Mouse (Mus musculus) C2C12 (cell line): Measurements from ENCODE around the gene Atp13a1. TPM values are rescaled to one million over a fixed set of nuclear protein-coding genes. Genes with fewer than 3 reads are reported as not detected.

Experiments
- H3K27me3 ChIP-seq: one replicate; pipeline ENCODE4 v1.6.1; 2011; ENCODE audit not compliant: control insufficient read depth, insufficient read depth, insufficient read length
- H3K36me3 ChIP-seq: one replicate; pipeline ENCODE4 v1.6.1; 2011; ENCODE audit not compliant: control insufficient read depth, insufficient read depth
- H3K4me3 ChIP-seq: one replicate; pipeline ENCODE4 v1.5.1; 2011; ENCODE audit warnings: mild to moderate bottlenecking, control low read depth; ENCODE audit not compliant: poor library complexity, insufficient read depth, severe bottlenecking
- H3K79me2 ChIP-seq: one replicate; pipeline ENCODE4 v1.6.1; 2011; ENCODE audit not compliant: control insufficient read depth, insufficient read depth
- H3K79me3 ChIP-seq: one replicate; pipeline ENCODE4 v1.6.1; 2011; ENCODE audit warnings: low read depth, control low read depth
- H3ac ChIP-seq: one replicate; pipeline ENCODE3; 2011; ENCODE audit warnings: low read depth; ENCODE audit not compliant: control insufficient read depth, insufficient read length
- CEBPB ChIP-seq: IDR thresholded peaks from one replicate; pipeline ENCODE4 v1.6.1; 2011; ENCODE audit warnings: low read depth, mild to moderate bottlenecking, control low read depth, moderate library complexity
- CTCF ChIP-seq: IDR thresholded peaks from one replicate; pipeline ENCODE4 v1.5.1; 2011; ENCODE audit not compliant: control insufficient read depth, insufficient read depth, insufficient read length
- FOSL1 ChIP-seq: IDR thresholded peaks from one replicate; pipeline ENCODE4 v1.8.0; 2011; ENCODE audit warnings: mild to moderate bottlenecking, low read length; ENCODE audit not compliant: poor library complexity, insufficient read depth, severe bottlenecking
- MAX ChIP-seq: IDR thresholded peaks from one replicate; pipeline ENCODE4 v1.6.1; 2011; ENCODE audit warnings: mild to moderate bottlenecking, control low read depth
- MYOD1 ChIP-seq: IDR thresholded peaks from one replicate; pipeline ENCODE4 v1.6.1; 2011; ENCODE audit warnings: low read depth; ENCODE audit not compliant: control insufficient read depth, insufficient read length
- MYOG ChIP-seq: IDR thresholded peaks from one replicate; pipeline ENCODE4 v1.6.1; 2011; ENCODE audit not compliant: control insufficient read depth, insufficient read length; ENCODE audit errors: extremely low read depth
- USF1 ChIP-seq: IDR thresholded peaks from one replicate; pipeline ENCODE4 v1.6.1; 2011; ENCODE audit warnings: low read depth, mild to moderate bottlenecking, control low read depth, moderate library complexity
- polyA plus RNA-seq: library from polyadenylated mRNA; unstranded; fragments of >200 nt; fragmentation: generic; extraction: Trizol; gene quantifications from one replicate; pipeline ENCODE4 v1.2.1, GENCODE M21; 2012; ENCODE audit warnings: missing spikeins

Gene Atp13a1
- polyA plus RNA-seq, 1 experiment: 36.2 TPM

GRCm38 (mm10) chr8:69761814-69762445, 29.0 kb upstream of the Atp13a1 start:
- Histone ChIP-seq H3K79me2 (no peaks in the 10 kb centered on the region), H3K36me3 (peaks cover 46% of the 10 kb centered on the region), H3K4me3 (no peak overlapping the region), H3K79me3 (no peaks in the 10 kb centered on the region), H3K27me3 (no peaks in the 10 kb centered on the region), H3ac (no peak overlapping the region)
- TF ChIP-seq MYOD1 (no peak), USF1 (no peak), CTCF (no peak), FOSL1 (no peak), CEBPB (no peak), MYOG (no peak), MAX (no peak)

GRCm38 (mm10) chr8:69771221-69771620, 19.7 kb upstream of the Atp13a1 start:
- Histone ChIP-seq H3K36me3 (peaks cover 42% of the 10 kb centered on the region), H3K4me3 (no peak overlapping the region), H3K27me3 (no peaks in the 10 kb centered on the region), H3K79me2 (peaks cover 63% of the 10 kb centered on the region), H3K79me3 (peaks cover 47% of the 10 kb centered on the region), H3ac (no peak overlapping the region)
- TF ChIP-seq MYOG (no peak), MAX (no peak), USF1 (no peak), CEBPB (no peak), CTCF (no peak), MYOD1 (no peak), FOSL1 (no peak)

GRCm38 (mm10) chr8:69772106-69772505, 18.9 kb upstream of the Atp13a1 start:
- no peak for TF ChIP-seq USF1
- no peak for TF ChIP-seq FOSL1
- TF ChIP-seq CTCF: no peak
- H3K79me3 ChIP-seq: peaks cover 47% of the 10 kb centered on the region
- peaks cover 63% of the 10 kb centered on the region for H3K79me2 ChIP-seq
- peaks cover 36% of the 10 kb centered on the region for H3K36me3 ChIP-seq
- H3K27me3 ChIP-seq: no peaks in the 10 kb centered on the region
- H3ac ChIP-seq: no peak overlapping the region
- no peak overlapping the region for H3K4me3 ChIP-seq

- H3K4me3 ChIP-seq: peak within 1 kb of the TSS; percentile 57
- TF ChIP-seq FOSL1 (no peak), USF1 (no peak), CTCF (no peak), MAX (no peak), MYOD1 (no peak), MYOG (no peak), CEBPB (no peak)
- peaks cover 38% of the 10 kb centered on the region for H3K79me3 ChIP-seq
- H3ac ChIP-seq: peak within 1 kb of the TSS; percentile 96
- peaks cover 48% of the 10 kb centered on the region for H3K79me2 ChIP-seq
- peaks cover 14% of the 10 kb centered on the region for H3K36me3 ChIP-seq
- H3K27me3 ChIP-seq: no peaks in the 10 kb centered on the region
Observed at GRCm38 (mm10) chr8:69774503-69775148, 16.3 kb upstream of the Atp13a1 start, which contains the start of gene Gm20422. Gm20422 (minus strand) TSS chr8:69774886.

GRCm38 (mm10) chr8:69775149-69775534, 15.8 kb upstream of the Atp13a1 start:
- peaks cover 14% of the 10 kb centered on the region for H3K36me3 ChIP-seq
- peak overlapping the region; percentile 30 for H3ac ChIP-seq
- TF ChIP-seq FOSL1: no peak
- no peak for TF ChIP-seq CTCF
- TF ChIP-seq CEBPB: no peak
- TF ChIP-seq MYOD1: no peak
- TF ChIP-seq MYOG: no peak
- no peak for TF ChIP-seq USF1
- TF ChIP-seq MAX: no peak
- H3K79me3 ChIP-seq: peaks cover 35% of the 10 kb centered on the region
- H3K27me3 ChIP-seq: no peaks in the 10 kb centered on the region
- H3K4me3 ChIP-seq: no peak overlapping the region
- H3K79me2 ChIP-seq: peaks cover 43% of the 10 kb centered on the region
